Mouse (Mus musculus) myocyte (in vitro differentiated cells): ENCODE measurements around the gene Ankrd33b. TPM values are rescaled to one million over a fixed set of nuclear protein-coding genes. Genes with fewer than 3 reads are reported as not detected.

ENCODE experiments used
- H3K27me3 ChIP-seq: one replicate; pipeline ENCODE4 v1.6.1; 2011; ENCODE audit not compliant: control insufficient read depth, insufficient read depth, insufficient read length
- H3K36me3 ChIP-seq: one replicate; pipeline ENCODE4 v1.6.1; 2011; ENCODE audit not compliant: control insufficient read depth, insufficient read depth
- H3K4me2 ChIP-seq: one replicate; pipeline ENCODE4 v1.6.1; 2011; ENCODE audit warnings: low read depth, control low read depth
- H3K4me3 ChIP-seq: one replicate; pipeline ENCODE4 v1.5.1; 2011; ENCODE audit warnings: mild to moderate bottlenecking, control low read depth, moderate library complexity
- H3K79me2 ChIP-seq: one replicate; pipeline ENCODE4 v1.6.1; 2011; ENCODE audit not compliant: control insufficient read depth, insufficient read depth
- H3ac ChIP-seq: one replicate; pipeline ENCODE4 v1.6.1; 2011; ENCODE audit not compliant: control insufficient read depth, insufficient read length
- CEBPB ChIP-seq: IDR thresholded peaks from 2 replicates; pipeline ENCODE4 v1.6.1; 2011; ENCODE audit warnings: mild to moderate bottlenecking, moderate library complexity; ENCODE audit not compliant: poor library complexity, insufficient read depth, severe bottlenecking
- E2F4 ChIP-seq: IDR thresholded peaks from one replicate; pipeline ENCODE4 v1.6.1; 2011; ENCODE audit warnings: mild to moderate bottlenecking, control low read depth, moderate library complexity; ENCODE audit not compliant: insufficient read depth
- MAX ChIP-seq: IDR thresholded peaks from one replicate; pipeline ENCODE4 v1.6.1; 2011; ENCODE audit warnings: low read depth, mild to moderate bottlenecking, control low read depth
- MYOD1 ChIP-seq, 3 experiments: IDR thresholded peaks; one replicate each; pipeline ENCODE4 v1.6.1; 2011; ENCODE audit warnings: control low read depth in 2 of 3, low read depth in 2 of 3, mild to moderate bottlenecking in 2 of 3, moderate library complexity in 1 of 3; ENCODE audit not compliant: insufficient read length in 2 of 3, control insufficient read depth in 1 of 3
- MYOG ChIP-seq, 3 experiments: IDR thresholded peaks; one replicate each; pipeline ENCODE4 v1.6.1; 2011; ENCODE audit warnings: control low read depth in 2 of 3, low read depth in 2 of 3, mild to moderate bottlenecking in 2 of 3; ENCODE audit not compliant: insufficient read length in 2 of 3, control insufficient read depth in 1 of 3, insufficient read depth in 1 of 3
- POLR2A ChIP-seq: IDR thresholded peaks from one replicate; pipeline ENCODE4 v1.6.1; 2011; ENCODE audit warnings: low read depth, mild to moderate bottlenecking, control low read depth, moderate library complexity; ENCODE audit not compliant: insufficient read length
- POLR2AphosphoS2 ChIP-seq: IDR thresholded peaks from one replicate; pipeline ENCODE4 v1.6.1; 2011; ENCODE audit warnings: low read depth, control low read depth; ENCODE audit not compliant: insufficient read length
- REST ChIP-seq: IDR thresholded peaks from one replicate; pipeline ENCODE4 v1.6.1; 2011; ENCODE audit warnings: mild to moderate bottlenecking, control low read depth, moderate library complexity; ENCODE audit not compliant: insufficient read depth, insufficient read length
- SRF ChIP-seq: IDR thresholded peaks from one replicate; pipeline ENCODE4 v1.6.1; 2011; ENCODE audit warnings: low read depth; ENCODE audit not compliant: control insufficient read depth, insufficient read length
- TCF12 ChIP-seq: IDR thresholded peaks from one replicate; pipeline ENCODE4 v1.6.1; 2011; ENCODE audit warnings: mild to moderate bottlenecking, control low read depth; ENCODE audit not compliant: poor library complexity, insufficient read depth, severe bottlenecking
- TCF3 ChIP-seq: IDR thresholded peaks from one replicate; pipeline ENCODE4 v1.6.1; 2011; ENCODE audit warnings: low read depth, control low read depth; ENCODE audit not compliant: insufficient read length
- USF1 ChIP-seq: IDR thresholded peaks from one replicate; pipeline ENCODE4 v1.6.1; 2011; ENCODE audit warnings: low read depth, mild to moderate bottlenecking, control low read depth, moderate library complexity
- polyA plus RNA-seq: library from polyadenylated mRNA; unstranded; fragments of >200 nt; fragmentation: generic; extraction: Trizol; gene quantifications from one replicate; pipeline ENCODE4 v1.2.1, GENCODE M21; 2012; ENCODE audit warnings: missing spikeins

Gene Ankrd33b
- polyA plus RNA-seq, 1 experiment, result 5.7 TPM

DNA sequence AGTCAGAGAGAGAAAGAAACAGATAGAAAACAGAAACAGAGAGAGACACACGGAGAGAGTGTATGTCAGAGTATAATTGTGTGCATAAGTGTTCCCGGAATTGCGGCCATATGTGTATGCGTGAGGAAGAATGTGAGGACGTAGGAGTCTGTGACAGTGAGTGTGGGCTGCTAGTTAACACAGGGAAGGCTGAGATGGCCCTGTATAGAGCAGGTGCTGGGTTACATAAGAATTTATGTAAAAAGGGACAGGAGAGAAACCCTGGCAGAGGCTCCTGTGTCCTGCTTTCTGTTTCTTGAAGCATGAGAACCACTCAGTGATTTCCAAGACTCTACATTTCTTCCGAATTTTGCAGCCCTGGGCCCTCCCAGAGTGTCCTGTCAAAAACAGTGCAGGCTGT, 25.9 kb upstream of the Ankrd33b start:
- H3K4me2 ChIP-seq, result no peak overlapping the region
- TF ChIP-seq REST (no peak), SRF (no peak), MAX (no peak), E2F4 (no peak), TCF3 (no peak), MYOD1 (IDR thresholded peaks at IDR 0.05; ENCODE audit: control insufficient read depth in 1 of 3, insufficient read length in 2 of 3, low read depth in 2 of 3) (no peak), TCF12 (no peak)
- H3K27me3 ChIP-seq, result no peaks in the 10 kb centered on the region
- no peaks in the 10 kb centered on the region for H3K36me3 ChIP-seq
- H3K79me2 ChIP-seq, result no peaks in the 10 kb centered on the region
- no peak overlapping the region for H3ac ChIP-seq
- no peak overlapping the region for H3K4me3 ChIP-seq

DNA sequence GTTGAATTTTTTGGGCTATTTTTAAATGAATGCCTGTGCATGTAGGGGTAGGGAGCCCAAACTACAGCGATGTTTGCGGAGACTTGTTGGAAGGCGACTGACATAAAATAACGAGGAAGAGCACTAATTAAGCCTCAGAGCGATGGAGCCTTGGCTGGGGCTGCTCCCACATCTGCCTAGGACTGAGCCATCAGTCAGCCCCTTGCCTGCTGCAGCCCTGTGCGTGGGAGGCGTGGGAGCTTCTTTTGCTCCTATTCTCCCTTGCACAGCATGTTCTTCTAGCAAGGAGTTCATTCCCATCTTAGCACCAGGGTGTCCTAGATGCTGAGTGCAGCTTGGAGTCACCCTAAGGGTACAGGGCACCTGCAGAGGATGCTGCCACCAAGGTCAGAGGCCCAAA, 25.2 kb upstream of the Ankrd33b start:
- H3K4me2 ChIP-seq, result no peak overlapping the region
- TF ChIP-seq REST, result no peak
- no peak for TF ChIP-seq POLR2AphosphoS2
- no peak for TF ChIP-seq SRF
- TF ChIP-seq MYOG (IDR thresholded peaks at IDR 0.05; ENCODE audit: control insufficient read depth in 1 of 3, insufficient read depth in 1 of 3, insufficient read length in 2 of 3, low read depth in 2 of 3), result no peak
- TF ChIP-seq MYOD1 (IDR thresholded peaks at IDR 0.05; ENCODE audit: control insufficient read depth in 1 of 3, insufficient read length in 2 of 3, low read depth in 2 of 3), result no peak
- no peak for TF ChIP-seq USF1
- no peak for TF ChIP-seq CEBPB
- TF ChIP-seq MAX, result no peak
- no peak for TF ChIP-seq POLR2A
- no peak for TF ChIP-seq TCF12
- TF ChIP-seq E2F4, result no peak
- TF ChIP-seq TCF3, result no peak
- no peaks in the 10 kb centered on the region for H3K36me3 ChIP-seq
- no peak overlapping the region for H3K4me3 ChIP-seq
- H3K27me3 ChIP-seq, result no peaks in the 10 kb centered on the region
- no peak overlapping the region for H3ac ChIP-seq
- H3K79me2 ChIP-seq, result no peaks in the 10 kb centered on the region

DNA sequence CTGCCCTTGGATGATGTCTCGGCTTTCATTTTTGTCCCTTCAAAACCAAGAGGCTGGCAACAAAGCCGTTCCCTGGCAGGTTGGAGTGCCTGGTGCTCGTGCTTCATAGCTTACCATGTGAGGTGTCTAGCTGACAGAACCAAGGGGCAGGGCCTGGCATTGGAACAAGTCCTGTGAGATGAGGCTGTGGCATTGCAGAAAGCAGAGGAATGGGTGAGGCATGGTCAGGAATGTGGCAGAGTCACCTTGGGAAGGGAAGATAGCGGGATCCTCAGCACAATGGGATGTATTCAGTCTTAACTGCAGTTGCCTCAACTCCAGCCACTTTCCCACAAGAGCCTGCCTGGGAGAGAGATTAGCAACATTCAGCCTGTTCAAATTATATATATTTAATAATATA, 24.6 kb upstream of the Ankrd33b start:
- no peak overlapping the region for H3K4me3 ChIP-seq
- TF ChIP-seq REST, result no peak
- no peak for TF ChIP-seq USF1
- no peak for TF ChIP-seq MYOG (IDR thresholded peaks at IDR 0.05; ENCODE audit: control insufficient read depth in 1 of 3, insufficient read depth in 1 of 3, insufficient read length in 2 of 3, low read depth in 2 of 3)
- no peak for TF ChIP-seq CEBPB
- TF ChIP-seq SRF, result no peak
- TF ChIP-seq POLR2A, result no peak
- no peak for TF ChIP-seq TCF3
- TF ChIP-seq MYOD1 (IDR thresholded peaks at IDR 0.05; ENCODE audit: control insufficient read depth in 1 of 3, insufficient read length in 2 of 3, low read depth in 2 of 3), result no peak
- TF ChIP-seq TCF12, result no peak
- no peaks in the 10 kb centered on the region for H3K79me2 ChIP-seq
- no peak overlapping the region for H3ac ChIP-seq
- H3K36me3 ChIP-seq, result no peaks in the 10 kb centered on the region
- H3K27me3 ChIP-seq, result no peaks in the 10 kb centered on the region
- H3K4me2 ChIP-seq, result no peak overlapping the region

DNA sequence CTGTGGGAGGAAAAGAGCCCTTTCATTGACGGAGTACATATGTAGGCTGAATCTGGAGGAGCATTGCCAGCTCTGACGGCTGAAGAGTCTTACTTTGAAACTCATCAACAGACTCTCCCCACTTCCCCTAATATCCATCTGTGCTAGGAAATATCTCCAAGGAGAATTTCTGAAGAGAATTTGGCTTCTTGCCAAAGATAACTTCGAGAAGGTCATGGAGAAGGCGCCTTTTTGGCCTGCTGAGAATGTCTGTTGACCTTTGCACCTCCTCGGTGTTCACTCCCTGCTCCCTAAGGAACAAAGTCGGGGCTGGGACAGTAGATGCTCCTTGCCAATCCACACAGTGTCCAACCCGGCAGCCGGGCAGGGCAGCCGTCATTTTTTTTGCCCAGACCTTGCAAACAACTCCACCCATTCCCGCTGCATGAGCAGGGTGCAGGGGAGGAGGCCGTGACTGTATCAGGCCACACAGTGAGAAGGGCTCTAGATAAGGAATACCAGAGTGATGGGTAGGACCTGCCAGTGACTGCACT, 14.5 kb upstream of the Ankrd33b start:
- no peaks in the 10 kb centered on the region for H3K27me3 ChIP-seq
- TF ChIP-seq CEBPB, result no peak
- no peak for TF ChIP-seq MAX
- no peak for TF ChIP-seq TCF3
- TF ChIP-seq MYOG (IDR thresholded peaks at IDR 0.05; ENCODE audit: control insufficient read depth in 1 of 3, insufficient read depth in 1 of 3, insufficient read length in 2 of 3, low read depth in 2 of 3), result no peak
- no peak for TF ChIP-seq SRF
- TF ChIP-seq REST, result no peak
- no peak for TF ChIP-seq USF1
- TF ChIP-seq POLR2AphosphoS2, result no peak
- no peak for TF ChIP-seq POLR2A
- no peak for TF ChIP-seq E2F4
- no peak overlapping the region for H3K4me2 ChIP-seq
- no peak overlapping the region for H3ac ChIP-seq
- H3K36me3 ChIP-seq, result no peaks in the 10 kb centered on the region
- H3K4me3 ChIP-seq, result no peak overlapping the region
- H3K79me2 ChIP-seq, result no peaks in the 10 kb centered on the region

DNA sequence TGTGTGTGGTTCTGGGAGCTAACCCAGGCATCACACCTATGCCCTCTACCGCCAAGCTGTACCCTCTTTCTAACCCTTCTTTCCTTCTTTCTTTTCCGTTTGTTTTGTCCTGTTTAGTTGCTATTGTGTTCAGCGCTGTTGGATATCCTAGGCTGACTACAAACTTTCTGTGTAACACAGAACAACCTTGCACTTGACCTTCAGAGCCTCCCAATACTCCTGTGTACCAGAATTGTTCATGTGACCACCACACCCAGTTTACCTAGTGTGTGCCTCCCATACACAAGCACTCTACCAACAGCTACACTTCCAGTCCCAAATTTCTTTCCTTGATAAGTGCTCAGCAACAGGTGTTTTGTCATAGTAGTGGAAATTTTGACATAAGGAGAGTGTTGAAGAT, 11.9 kb upstream of the Ankrd33b start:
- Histone ChIP-seq H3ac (no peak overlapping the region), H3K79me2 (no peaks in the 10 kb centered on the region), H3K27me3 (no peaks in the 10 kb centered on the region), H3K4me2 (no peak overlapping the region), H3K4me3 (no peak overlapping the region), H3K36me3 (no peaks in the 10 kb centered on the region)
- no peak for TF ChIP-seq POLR2A
- TF ChIP-seq CEBPB, result no peak
- TF ChIP-seq POLR2AphosphoS2, result no peak
- TF ChIP-seq MYOG (IDR thresholded peaks at IDR 0.05; ENCODE audit: control insufficient read depth in 1 of 3, insufficient read depth in 1 of 3, insufficient read length in 2 of 3, low read depth in 2 of 3), result no peak
- TF ChIP-seq MYOD1 (IDR thresholded peaks at IDR 0.05; ENCODE audit: control insufficient read depth in 1 of 3, insufficient read length in 2 of 3, low read depth in 2 of 3), result no peak
- no peak for TF ChIP-seq TCF12
- TF ChIP-seq TCF3, result no peak
